In the genomic region with DNA sequence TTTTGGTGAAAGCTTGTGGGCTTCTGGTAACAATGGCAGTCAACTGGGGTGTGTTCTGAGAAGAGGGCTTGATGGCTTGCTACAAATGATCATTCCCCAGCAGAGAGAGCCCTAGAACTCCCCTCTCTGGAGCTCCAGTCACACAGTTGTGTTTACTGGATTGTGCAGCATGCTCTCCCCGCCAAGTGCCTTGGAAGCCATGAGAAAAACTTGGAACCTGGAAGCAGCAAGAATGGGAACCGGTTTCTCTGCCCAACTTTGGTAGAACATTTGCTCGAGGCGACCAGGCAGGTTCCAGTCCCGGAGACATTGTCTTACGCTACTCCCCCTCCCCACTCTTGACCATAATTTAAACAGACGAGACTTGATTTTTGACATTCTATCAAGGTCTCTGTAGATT, we compare ENCODE assay signal across 28 mouse cellular contexts.
DNase-seq lines count a peak whose midpoint lies in the region; ATAC-seq and TF ChIP-seq lines count a peak whose summit lies in the region.
"Had no signal": no experiment of that assay in that cellular context is flagged by ENCODE, and none has a peak within 500 bp of the region (broad histone marks: within the 10 kb centered on the region; RNA-seq: fewer than 3 reads in every experiment).

No protein-coding gene starts in this region.

- H3K36me3 ChIP-seq in heart, embryonic 10.5 days, result no peaks in the 10 kb centered on the region
- H3K36me3 ChIP-seq in lung, postnatal 0 days (ENCODE audit: insufficient read depth, low read length), result no peaks in the 10 kb centered on the region
- H3K36me3 ChIP-seq: embryonic facial prominence, embryonic 12.5 days; forebrain, embryonic 10.5 days; forebrain, embryonic 15.5 days; hindbrain, embryonic 10.5 days; hindbrain, embryonic 15.5 days; kidney, embryonic 15.5 days; liver, embryonic 12.5 days; midbrain, embryonic 13.5 days; neural tube, embryonic 13.5 days; stomach, embryonic 15.5 days had no signal

- no peaks in the 10 kb centered on the region for H3K9me3 ChIP-seq in heart, embryonic 10.5 days
- H3K9me3 ChIP-seq in lung, postnatal 0 days (ENCODE audit: low read length), result no peaks in the 10 kb centered on the region
- H3K9me3 ChIP-seq: embryonic facial prominence, embryonic 12.5 days; forebrain, embryonic 10.5 days; forebrain, embryonic 15.5 days; hindbrain, embryonic 10.5 days; hindbrain, embryonic 15.5 days; kidney, embryonic 15.5 days; liver, embryonic 12.5 days; midbrain, embryonic 13.5 days; neural tube, embryonic 13.5 days; stomach, embryonic 15.5 days had no signal

- H3K4me1 ChIP-seq in heart, embryonic 10.5 days, result peaks cover 23% of the 10 kb centered on the region
- peaks cover 7% of the 10 kb centered on the region; the same call in 1 of the 2 replicates for H3K4me1 ChIP-seq in lung, postnatal 0 days (ENCODE audit: insufficient read depth, low read depth, low read length)
- H3K4me1 ChIP-seq: liver, embryonic 12.5 days had no signal

- no peak overlapping the region for H3K9ac ChIP-seq in lung, postnatal 0 days (replicated peaks; ENCODE audit: low read depth)
- H3K9ac ChIP-seq: embryonic facial prominence, embryonic 12.5 days; forebrain, embryonic 15.5 days; hindbrain, embryonic 15.5 days; kidney, embryonic 15.5 days; liver, embryonic 12.5 days; liver, postnatal 0 days; midbrain, embryonic 13.5 days; neural tube, embryonic 13.5 days; stomach, embryonic 15.5 days had no signal

- no peak for TF ChIP-seq EP300 in lung, postnatal 0 days (IDR thresholded peaks at IDR 0.05)

- H3K27me3 ChIP-seq in heart, embryonic 10.5 days (ENCODE audit: insufficient read depth, poor library complexity, severe bottlenecking), result no peaks in the 10 kb centered on the region
- H3K27me3 ChIP-seq in lung, postnatal 0 days (replicated peaks; ENCODE audit: insufficient read depth, low read length), result no peaks in the 10 kb centered on the region
- H3K27me3 ChIP-seq: embryonic facial prominence, embryonic 12.5 days; forebrain, embryonic 15.5 days; hindbrain, embryonic 15.5 days; kidney, embryonic 15.5 days; liver, embryonic 12.5 days; midbrain, embryonic 13.5 days; neural tube, embryonic 13.5 days; stomach, embryonic 15.5 days had no signal

- H3K4me3 ChIP-seq in heart, embryonic 10.5 days, result no peak overlapping the region
- no peak overlapping the region for H3K4me3 ChIP-seq in lung, postnatal 0 days (ENCODE audit: low read depth, low read length)
- H3K4me3 ChIP-seq: embryonic facial prominence, embryonic 12.5 days; forebrain, embryonic 10.5 days; forebrain, embryonic 15.5 days; hindbrain, embryonic 10.5 days; hindbrain, embryonic 15.5 days; kidney, embryonic 15.5 days; layer of hippocampus, adult 2 months; left cerebral cortex, adult 2 months; liver, embryonic 12.5 days; midbrain, embryonic 13.5 days; neural tube, embryonic 13.5 days; stomach, embryonic 15.5 days had no signal

- intact Hi-C loops in heart, postnatal 10 days (cut with DNase I), result no loop called here

- WGBS in heart, embryonic 10.5 days, result 80% methylated on average over 7 of the region's 7 CpGs
- WGBS in lung, postnatal 0 days, result 79% methylated on average over 7 of the region's 7 CpGs

- no peak for ATAC-seq in lung, postnatal 0 days
- ATAC-seq: CD4-positive, CD25-positive, alpha-beta regulatory T cell, adult 4 months; forebrain, embryonic 15.5 days; inflammation-experienced regulatory T-cells, adult 6 months; liver, embryonic 12.5 days; liver, postnatal 0 days; midbrain, embryonic 13.5 days had no signal

- no peak overlapping the region for H3K27ac ChIP-seq in heart, embryonic 10.5 days
- no peak overlapping the region for H3K27ac ChIP-seq in lung, postnatal 0 days (ENCODE audit: low read length)
- H3K27ac ChIP-seq: embryonic facial prominence, embryonic 12.5 days; forebrain, embryonic 10.5 days; forebrain, embryonic 15.5 days; hindbrain, embryonic 10.5 days; hindbrain, embryonic 15.5 days; kidney, embryonic 15.5 days; layer of hippocampus, adult 2 months; left cerebral cortex, adult 2 months; liver, embryonic 12.5 days; midbrain, embryonic 13.5 days; neural tube, embryonic 13.5 days; stomach, embryonic 15.5 days had no signal

- peak; percentile 92 for DNase-seq in heart, adult 11 months
- DNase-seq in heart, embryonic 10.5 days (ENCODE audit: low spot score), result no peak
- peak; percentile 22 for DNase-seq in lung, postnatal 10 days
- DNase-seq in lung, postnatal 0 days (ENCODE audit: low spot score), result no peak
- peak; percentile 35 to 45 for DNase-seq in heart, postnatal 10 days
- peak; percentile 10 for DNase-seq in skeletal muscle tissue, adult 2 months (ENCODE audit: low read depth, low spot score)
- DNase-seq in urinary bladder, adult 18-20 months (ENCODE audit: low spot score in 2 of 2), result no peak
- DNase-seq: adrenal gland, postnatal 14 days; cerebellum, adult 11 months; cerebellum, adult 9-10 months; cerebellum, postnatal 36 days; kidney, adult 11 months; kidney, postnatal 36 days; liver, postnatal 0 days had no signal

- H3K4me2 ChIP-seq in lung, postnatal 0 days (replicated peaks; ENCODE audit: low read depth, low read length), result no peak overlapping the region
- H3K4me2 ChIP-seq: embryonic facial prominence, embryonic 12.5 days; forebrain, embryonic 15.5 days; hindbrain, embryonic 15.5 days; kidney, embryonic 15.5 days; liver, embryonic 12.5 days; midbrain, embryonic 13.5 days; neural tube, embryonic 13.5 days; stomach, embryonic 15.5 days had no signal

- no peak for TF ChIP-seq CTCF in lung, postnatal 0 days (IDR thresholded peaks at IDR 0.05)

Comparison
In these comparisons a context has a peak if more than half of its experiments do, and no peak if none do; other contexts are left out.
1. DNase-seq: peak in heart, adult 11 months (single experiment), lung, postnatal 10 days (single experiment), heart, postnatal 10 days (2 of 2) and skeletal muscle tissue, adult 2 months (single experiment); none in heart, embryonic 10.5 days (single experiment), lung, postnatal 0 days (single experiment) and urinary bladder, adult 18-20 months (0 of 2).